Mouse (Mus musculus): ENCODE results near the gene Sypl. TPM values are rescaled to one million over a fixed set of nuclear protein-coding genes. Genes with fewer than 3 reads are reported as not detected.
A peak's percentile ranks its signal among the peaks of the same experiment; 100 is the strongest.

Sypl gene
- polyA plus RNA-seq, 1 experiment from 2014 or later = 179 TPM

DNA sequence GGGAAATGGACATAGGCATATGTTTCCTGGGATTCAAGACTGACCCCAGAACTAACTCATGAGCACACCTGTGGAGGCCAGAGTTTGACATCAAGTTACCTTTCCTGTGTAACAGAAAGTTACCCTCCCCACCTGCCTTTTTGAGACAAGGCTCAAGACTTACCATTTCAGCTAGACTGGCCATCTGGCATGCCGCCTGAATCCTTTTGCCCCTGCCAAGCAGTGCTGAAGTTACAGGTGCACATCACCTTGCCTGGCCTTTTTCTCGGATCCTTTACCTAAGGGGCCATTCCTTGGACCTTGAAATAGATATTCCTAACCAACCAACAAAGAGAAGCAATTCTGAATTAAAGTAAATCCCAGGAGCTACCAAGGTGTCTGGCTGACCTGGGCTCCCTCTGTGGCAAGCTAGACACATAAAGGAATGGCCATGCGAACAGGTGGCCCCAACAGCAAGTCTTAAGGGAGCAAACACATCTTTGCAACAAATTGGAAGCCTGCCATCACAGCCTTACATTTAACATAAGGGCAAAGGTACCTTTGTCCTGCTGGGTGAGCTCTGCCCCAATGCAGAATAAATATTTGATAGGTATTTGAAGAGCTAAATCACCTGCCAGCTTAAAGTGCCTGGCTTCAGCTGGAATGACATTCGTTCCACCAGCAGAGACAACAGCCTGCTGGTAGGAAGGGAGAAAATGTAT lies 17.3 kb upstream of the Sypl start:
- no peak overlapping the region for H3K4me3 ChIP-seq (replicated peaks; ENCODE audit: low read depth, low read length)
- no peaks in the 10 kb centered on the region for H3K36me3 ChIP-seq (ENCODE audit: insufficient read depth, low read length)
- ATAC-seq (replicated peaks; ENCODE audit: low FRiP score, low read depth) (no peak), DNase-seq (ENCODE audit: low spot score) (no peak)
- H3K9ac ChIP-seq (ENCODE audit: low read depth, low read length) = no peak overlapping the region
- no peak for TF ChIP-seq CTCF (IDR thresholded peaks at IDR 0.05; ENCODE audit: low read depth)
- no peak overlapping the region for H3K27ac ChIP-seq
- no peaks in the 10 kb centered on the region for H3K27me3 ChIP-seq (ENCODE audit: insufficient read depth, low read length)
- no peaks in the 10 kb centered on the region for H3K4me1 ChIP-seq (replicated peaks; ENCODE audit: insufficient read depth, low read length)
- H3K4me2 ChIP-seq (ENCODE audit: low read length) = no peak overlapping the region
- WGBS = 77% methylated on average over 4 of the region's 4 CpGs
- no peaks in the 10 kb centered on the region for H3K9me3 ChIP-seq (replicated peaks; ENCODE audit: low read length)

DNA sequence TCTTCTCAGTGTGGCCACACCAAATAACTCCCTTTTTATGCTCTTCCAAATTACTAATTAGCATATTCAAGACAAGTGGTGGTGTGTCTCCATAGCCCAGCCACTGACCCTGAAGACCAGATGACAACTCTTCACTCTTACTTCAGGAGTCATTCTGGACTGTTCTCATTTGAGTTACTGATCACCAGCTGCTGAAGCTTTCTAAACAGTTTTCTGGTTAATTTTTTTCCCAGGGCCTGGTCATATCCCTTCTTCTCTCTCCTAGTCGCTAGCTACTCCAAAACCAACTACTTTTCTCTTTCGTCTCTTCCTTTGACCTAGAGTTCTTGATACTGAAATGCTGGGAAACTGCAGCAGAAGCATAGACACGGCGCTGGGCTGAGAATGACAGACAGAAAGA lies 12.6 kb upstream of the Sypl start:
- 73% methylated on average over 4 of the region's 4 CpGs for WGBS
- no peak for TF ChIP-seq CTCF (IDR thresholded peaks at IDR 0.05; ENCODE audit: low read depth)
- Histone ChIP-seq H3K4me1 (replicated peaks; ENCODE audit: insufficient read depth, low read length) (no peaks in the 10 kb centered on the region), H3K36me3 (ENCODE audit: insufficient read depth, low read length) (no peaks in the 10 kb centered on the region), H3K27ac (no peak overlapping the region), H3K4me2 (ENCODE audit: low read length) (no peak overlapping the region), H3K27me3 (ENCODE audit: insufficient read depth, low read length) (no peaks in the 10 kb centered on the region), H3K4me3 (replicated peaks; ENCODE audit: low read depth, low read length) (no peak overlapping the region), H3K9ac (ENCODE audit: low read depth, low read length) (no peak overlapping the region), H3K9me3 (replicated peaks; ENCODE audit: low read length) (no peaks in the 10 kb centered on the region)
- DNase-seq (ENCODE audit: low spot score) (no peak), ATAC-seq (replicated peaks; ENCODE audit: low FRiP score, low read depth) (no peak)

DNA sequence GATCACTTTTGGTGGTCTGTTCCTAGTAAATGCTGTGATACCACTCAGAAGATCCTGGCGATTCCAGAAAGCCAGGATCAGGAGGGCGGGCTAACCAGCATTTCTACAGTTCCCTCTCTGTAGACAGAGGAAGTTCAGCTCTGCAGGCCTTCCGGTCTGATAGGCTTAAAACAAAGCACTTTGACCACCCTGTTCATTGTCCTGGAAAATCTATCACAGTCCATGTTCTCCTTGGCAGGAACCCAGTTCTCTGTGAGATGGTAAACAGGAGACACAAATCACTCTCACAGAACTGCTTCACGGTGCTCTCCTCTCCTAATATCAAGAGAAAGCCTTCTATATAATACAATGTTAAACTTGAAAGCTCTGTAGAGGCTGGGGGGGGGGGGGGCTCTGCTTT lies 10.3 kb upstream of the Sypl start:
- Histone ChIP-seq H3K4me3 (replicated peaks; ENCODE audit: low read depth, low read length) (no peak overlapping the region), H3K27ac (peak overlapping the region; percentile 64; the same call in 1 of the 2 replicates), H3K4me2 (ENCODE audit: low read length) (no peak overlapping the region), H3K27me3 (ENCODE audit: insufficient read depth, low read length) (no peaks in the 10 kb centered on the region), H3K36me3 (ENCODE audit: insufficient read depth, low read length) (no peaks in the 10 kb centered on the region), H3K4me1 (replicated peaks; ENCODE audit: insufficient read depth, low read length) (no peaks in the 10 kb centered on the region), H3K9ac (ENCODE audit: low read depth, low read length) (no peak overlapping the region), H3K9me3 (replicated peaks; ENCODE audit: low read length) (no peaks in the 10 kb centered on the region)
- peak; percentile 67 for DNase-seq (ENCODE audit: low spot score)
- WGBS = 42% methylated on average over 4 of the region's 4 CpGs
- no peak for TF ChIP-seq CTCF (IDR thresholded peaks at IDR 0.05; ENCODE audit: low read depth)
- peak; percentile 49; the same call in 1 of the 2 replicates for ATAC-seq (replicated peaks; ENCODE audit: low FRiP score, low read depth)

DNA sequence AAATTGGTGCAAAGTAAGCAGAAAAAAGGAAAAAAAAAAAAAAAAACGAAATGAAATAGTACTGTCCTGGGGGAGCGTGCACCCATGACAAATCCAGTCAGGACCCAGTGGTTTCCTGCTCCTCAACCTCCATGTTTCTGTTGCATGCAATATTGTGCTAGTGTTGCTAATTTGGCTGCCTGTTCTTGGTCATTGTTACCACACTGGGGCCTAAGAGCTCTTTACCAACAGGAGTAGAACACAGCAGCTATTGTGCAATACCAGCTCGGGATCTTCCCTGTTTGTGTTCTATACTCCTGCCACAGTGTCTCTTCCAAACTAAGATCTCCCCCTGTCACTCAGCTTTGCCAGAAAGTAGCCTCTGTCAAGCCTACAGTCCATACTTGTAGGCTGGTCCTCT lies 9.7 kb upstream of the Sypl start:
- Histone ChIP-seq H3K9ac (ENCODE audit: low read depth, low read length) (no peak overlapping the region), H3K27me3 (ENCODE audit: insufficient read depth, low read length) (no peaks in the 10 kb centered on the region), H3K4me3 (replicated peaks; ENCODE audit: low read depth, low read length) (no peak overlapping the region), H3K36me3 (ENCODE audit: insufficient read depth, low read length) (no peaks in the 10 kb centered on the region), H3K27ac (peak overlapping the region; percentile 64), H3K4me2 (ENCODE audit: low read length) (no peak overlapping the region), H3K9me3 (replicated peaks; ENCODE audit: low read length) (no peaks in the 10 kb centered on the region), H3K4me1 (replicated peaks; ENCODE audit: insufficient read depth, low read length) (no peaks in the 10 kb centered on the region)
- DNase-seq (ENCODE audit: low spot score) = no peak
- TF ChIP-seq CTCF (IDR thresholded peaks at IDR 0.05; ENCODE audit: low read depth) = no peak
- 70% methylated on average over 3 of the region's 3 CpGs for WGBS
- no peak for ATAC-seq (replicated peaks; ENCODE audit: low FRiP score, low read depth)

DNA sequence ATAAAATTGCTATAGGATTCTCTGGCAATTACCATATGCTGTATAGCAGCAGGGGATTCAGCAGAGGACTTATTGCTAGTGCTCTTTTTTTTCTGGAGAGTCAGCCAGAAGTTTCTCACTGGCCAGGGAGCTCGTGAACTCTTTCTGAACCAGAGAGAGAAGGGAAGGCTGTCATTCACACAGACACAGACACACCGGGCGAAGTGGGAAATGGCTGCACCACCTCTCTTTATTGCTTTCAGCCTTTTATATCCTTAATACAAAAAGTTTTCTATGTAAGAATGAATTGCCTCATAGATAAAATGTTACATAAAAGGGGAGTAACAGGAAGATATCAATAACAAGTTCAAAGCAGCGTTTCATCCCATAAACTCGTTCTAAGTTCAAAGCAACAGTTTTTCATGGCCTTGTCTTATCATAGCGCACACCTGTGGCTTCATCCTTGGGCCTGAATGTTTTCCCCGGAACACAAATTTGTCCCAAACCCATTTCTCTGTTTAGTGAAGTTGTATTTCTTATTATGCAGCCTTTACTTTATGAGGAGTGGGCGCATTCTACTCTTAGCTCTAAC lies 8.7 kb upstream of the Sypl start:
- no peak for TF ChIP-seq CTCF (IDR thresholded peaks at IDR 0.05; ENCODE audit: low read depth)
- 47% methylated on average over 8 of the region's 8 CpGs for WGBS
- no peak for ATAC-seq (replicated peaks; ENCODE audit: low FRiP score, low read depth)
- Histone ChIP-seq H3K4me2 (ENCODE audit: low read length) (no peak overlapping the region), H3K36me3 (ENCODE audit: insufficient read depth, low read length) (no peaks in the 10 kb centered on the region), H3K4me1 (replicated peaks; ENCODE audit: insufficient read depth, low read length) (no peaks in the 10 kb centered on the region), H3K27ac (no peak overlapping the region), H3K27me3 (ENCODE audit: insufficient read depth, low read length) (no peaks in the 10 kb centered on the region), H3K9me3 (replicated peaks; ENCODE audit: low read length) (no peaks in the 10 kb centered on the region), H3K9ac (ENCODE audit: low read depth, low read length) (no peak overlapping the region), H3K4me3 (replicated peaks; ENCODE audit: low read depth, low read length) (no peak overlapping the region)
- DNase-seq (ENCODE audit: low spot score) = no peak

GRCm38 (mm10) chr12:32946376-32946775 lies 7.3 kb upstream of the Sypl start:
- no peak for TF ChIP-seq CTCF (IDR thresholded peaks at IDR 0.05; ENCODE audit: low read depth)
- DNase-seq (ENCODE audit: low spot score) (no peak), ATAC-seq (replicated peaks; ENCODE audit: low FRiP score, low read depth) (no peak)
- Histone ChIP-seq H3K27ac (no peak overlapping the region), H3K36me3 (ENCODE audit: insufficient read depth, low read length) (no peaks in the 10 kb centered on the region), H3K4me1 (replicated peaks; ENCODE audit: insufficient read depth, low read length) (no peaks in the 10 kb centered on the region), H3K4me2 (ENCODE audit: low read length) (no peak overlapping the region), H3K9me3 (replicated peaks; ENCODE audit: low read length) (no peaks in the 10 kb centered on the region), H3K27me3 (ENCODE audit: insufficient read depth, low read length) (no peaks in the 10 kb centered on the region), H3K4me3 (replicated peaks; ENCODE audit: low read depth, low read length) (no peak overlapping the region), H3K9ac (ENCODE audit: low read depth, low read length) (no peak overlapping the region)
- WGBS = 77% methylated on average over 4 of the region's 4 CpGs

Measured in kidney, postnatal 0 days (tissue).